Mouse (Mus musculus) c-Kit-positive CD71-positive TER-119-positive erythroid progenitor cells, embryonic 14.5 days (primary cell): Measurements from ENCODE around the gene C1qtnf1.

ENCODE experiments used
- DNase-seq: peaks from one replicate; pipeline ENCODE4 v3.0.0-alpha.2; 2013; ENCODE audit warnings: low spot score

Gene C1qtnf1

GRCm38 (mm10) chr11:118410479-118410878, 17.5 kb upstream of the C1qtnf1 start:
- no peak for DNase-seq

DNA sequence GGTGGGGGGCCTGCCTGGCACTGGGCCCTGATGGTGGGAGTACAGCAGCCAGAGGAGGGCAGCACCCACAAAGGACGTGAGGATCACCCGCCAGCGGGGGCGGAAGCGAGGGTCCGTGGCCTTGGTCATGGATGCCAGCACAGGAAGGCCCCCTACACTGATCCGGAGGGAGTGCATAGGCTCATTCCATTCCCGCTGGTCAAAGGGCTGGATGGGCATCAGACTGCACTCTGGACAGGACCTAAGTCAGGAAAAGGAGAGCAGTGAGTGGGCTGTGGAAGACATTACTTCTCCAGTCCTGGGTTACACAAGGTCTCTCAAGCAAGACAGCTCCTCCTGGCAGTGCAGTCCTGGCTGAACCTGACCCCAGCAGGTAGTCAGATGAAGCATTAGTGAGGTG, 16.7 kb upstream of the C1qtnf1 start:
- no peak for DNase-seq

GRCm38 (mm10) chr11:118412601-118413000, 15.4 kb upstream of the C1qtnf1 start:
- DNase-seq, result no peak

- no peak for DNase-seq
Measured at GRCm38 (mm10) chr11:118413055-118413454, 14.9 kb upstream of the C1qtnf1 start.

- no peak for DNase-seq
Measured at GRCm38 (mm10) chr11:118414270-118414669, 13.7 kb upstream of the C1qtnf1 start.

DNA sequence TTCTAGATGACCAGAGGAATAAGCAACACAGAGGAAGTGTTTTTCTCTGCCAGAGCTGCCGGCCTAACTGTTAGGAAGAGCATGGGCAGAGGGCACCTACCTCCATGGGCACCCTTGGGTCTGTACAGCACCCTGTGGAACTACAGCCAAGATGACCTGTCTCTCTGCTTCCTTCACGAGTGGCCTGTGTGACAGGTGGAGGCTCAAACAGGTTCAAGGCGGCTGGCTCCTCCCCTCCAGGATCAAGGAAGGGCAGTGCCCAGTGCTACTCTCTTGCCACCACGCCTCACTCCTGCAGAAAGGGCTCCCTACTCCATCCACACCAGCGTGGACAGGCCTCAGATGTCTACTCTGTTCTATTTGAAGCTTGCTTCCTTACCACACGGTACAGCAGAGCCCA, 12.4 kb upstream of the C1qtnf1 start:
- no peak for DNase-seq

DNA sequence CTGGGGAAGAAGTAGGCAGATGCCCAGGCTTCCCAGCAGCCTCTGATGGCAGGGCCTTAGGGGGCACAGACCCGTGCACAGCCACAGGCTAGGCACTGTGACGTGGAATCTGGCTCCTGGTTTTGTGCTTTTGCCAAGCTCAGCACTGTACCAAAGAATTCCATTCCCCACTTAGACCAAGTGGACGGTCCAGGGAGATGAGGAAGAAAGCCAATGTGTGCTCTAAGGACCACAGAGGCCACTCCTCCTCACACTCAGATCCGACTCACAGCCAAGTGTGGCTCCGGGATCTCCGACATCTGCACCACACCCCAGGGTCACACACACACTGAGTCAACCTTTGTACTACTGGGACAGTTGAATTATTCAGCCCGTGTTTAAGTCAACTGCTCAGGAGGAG, 12.0 kb upstream of the C1qtnf1 start:
- DNase-seq, result no peak

GRCm38 (mm10) chr11:118417496-118417895, 10.5 kb upstream of the C1qtnf1 start:
- no peak for DNase-seq

- no peak for DNase-seq
Measured at GRCm38 (mm10) chr11:118418442-118418833, 9.6 kb upstream of the C1qtnf1 start.

DNA sequence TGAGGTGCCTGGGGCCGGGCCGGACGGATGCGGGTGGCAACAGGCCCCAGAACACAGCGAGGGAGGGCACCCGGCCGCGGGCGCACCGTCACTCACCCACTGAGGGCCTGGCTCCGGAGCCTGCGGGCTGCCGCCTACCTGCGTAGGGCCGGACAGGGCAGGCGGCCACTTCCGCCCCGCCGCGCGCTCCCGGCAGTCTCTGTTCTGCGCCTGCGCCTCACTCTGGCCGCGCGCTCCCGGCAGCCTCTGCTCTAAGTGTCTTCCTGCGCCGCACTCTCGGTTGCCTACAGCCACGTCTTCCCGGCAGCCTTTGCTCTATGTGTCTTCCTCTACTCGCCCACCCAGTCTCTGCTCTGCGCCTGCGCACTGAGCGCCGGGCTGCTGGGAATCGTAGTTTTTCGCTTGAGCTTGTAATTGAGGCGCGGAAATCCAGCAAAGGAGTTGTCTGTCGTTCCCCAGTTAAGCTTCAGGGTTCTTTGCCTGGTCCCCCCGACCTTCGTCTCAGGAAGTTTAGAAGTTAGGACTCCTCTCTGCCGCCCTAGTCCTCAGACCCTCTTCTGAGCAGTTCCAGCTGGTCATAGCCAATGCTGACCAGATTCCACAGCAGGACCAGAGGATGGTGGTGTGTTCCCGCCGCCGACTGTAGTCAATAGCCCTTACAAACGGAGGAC, 9.0 kb upstream of the C1qtnf1 start, which contains the start of gene Cant1:
TSS of gene Cant1 (minus strand) at position 253 of the 671 bp plus-strand sequence.
- peak; percentile 97 for DNase-seq

GRCm38 (mm10) chr11:118420261-118420660, 7.7 kb upstream of the C1qtnf1 start:
- no peak for DNase-seq

GRCm38 (mm10) chr11:118423266-118423971, 4.6 kb upstream of the C1qtnf1 start:
- peak; percentile 61 for DNase-seq

DNA sequence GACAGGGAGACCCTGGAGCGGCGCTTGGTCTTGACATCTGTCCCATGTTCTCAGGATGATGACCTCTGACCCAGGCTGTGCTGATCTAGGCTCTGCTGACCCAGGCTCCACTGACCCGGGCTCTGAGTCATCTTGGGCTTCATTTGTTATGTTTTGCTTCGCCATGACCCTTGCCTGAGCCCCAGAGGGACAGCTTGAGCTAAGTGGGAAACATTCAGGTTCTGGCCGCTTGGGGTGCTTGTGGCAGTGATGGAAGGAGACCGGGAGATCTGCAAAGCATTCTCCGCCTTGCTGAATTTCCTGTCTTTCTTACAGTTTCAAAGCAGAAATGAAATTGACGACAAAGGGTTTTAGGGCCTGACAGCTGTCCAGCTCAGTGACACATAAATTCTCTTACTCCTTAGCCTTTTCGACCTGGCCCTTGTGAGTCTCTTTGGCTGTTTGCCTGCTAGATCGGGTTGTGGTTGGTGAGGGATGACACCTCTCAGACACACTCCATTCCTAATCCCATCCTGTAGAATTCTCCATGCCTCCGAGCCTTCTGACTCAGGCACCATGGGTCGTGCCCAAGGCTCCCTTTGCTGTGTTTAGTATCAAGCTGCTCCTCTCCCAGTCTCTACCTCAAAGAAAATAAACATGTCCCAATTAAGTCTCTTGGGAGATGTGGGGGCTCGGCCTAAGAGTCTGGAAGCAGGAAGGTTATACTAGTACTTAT, 3.2 kb upstream of the C1qtnf1 start:
- no peak for DNase-seq

DNA sequence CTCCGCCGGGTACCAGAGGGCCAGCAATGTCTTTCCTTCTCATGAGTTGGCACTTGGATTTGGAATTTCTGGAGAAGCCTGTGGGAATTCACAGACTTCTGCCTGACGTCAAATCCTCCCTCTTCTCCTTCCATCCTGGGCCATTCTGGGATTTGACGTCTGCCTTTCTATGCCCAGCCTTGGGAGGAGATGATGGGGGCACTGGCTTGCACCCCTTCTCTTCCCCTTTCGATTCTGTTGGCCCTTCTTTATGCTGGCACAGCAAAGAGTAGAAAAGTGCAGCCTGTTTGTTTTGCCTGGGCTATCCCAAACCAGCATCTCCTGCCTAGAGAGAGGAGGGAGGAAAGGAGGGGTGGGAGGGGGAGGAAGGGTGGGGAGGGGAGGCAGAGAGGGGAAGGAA, 1.2 kb upstream of the C1qtnf1 start:
- no peak for DNase-seq

DNA sequence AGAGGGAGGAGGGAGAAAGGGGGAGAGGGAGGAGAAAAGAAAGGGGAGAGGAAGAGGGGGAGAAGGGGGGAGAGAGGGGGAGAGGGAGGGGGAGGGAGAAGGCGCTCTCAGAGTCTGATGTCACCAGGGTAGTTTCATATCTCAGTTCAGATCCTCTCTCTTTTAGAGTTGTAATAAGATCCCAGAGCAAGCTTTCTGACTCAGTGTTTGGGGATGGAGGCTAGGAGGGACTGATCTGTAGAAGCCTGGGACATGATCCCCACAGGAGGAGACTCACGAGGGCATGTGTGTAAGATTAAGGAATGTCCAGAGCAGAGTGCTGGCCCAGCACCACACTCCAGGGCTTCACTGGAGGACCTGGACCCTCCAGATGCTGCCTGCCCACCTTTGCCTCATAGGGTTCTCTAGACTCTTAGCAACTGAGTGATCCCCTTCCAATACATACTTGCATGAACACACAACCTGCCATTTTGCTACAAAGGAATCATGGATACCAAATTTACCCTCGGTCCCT, 680 bp upstream of the C1qtnf1 start:
- DNase-seq, result no peak

DNA sequence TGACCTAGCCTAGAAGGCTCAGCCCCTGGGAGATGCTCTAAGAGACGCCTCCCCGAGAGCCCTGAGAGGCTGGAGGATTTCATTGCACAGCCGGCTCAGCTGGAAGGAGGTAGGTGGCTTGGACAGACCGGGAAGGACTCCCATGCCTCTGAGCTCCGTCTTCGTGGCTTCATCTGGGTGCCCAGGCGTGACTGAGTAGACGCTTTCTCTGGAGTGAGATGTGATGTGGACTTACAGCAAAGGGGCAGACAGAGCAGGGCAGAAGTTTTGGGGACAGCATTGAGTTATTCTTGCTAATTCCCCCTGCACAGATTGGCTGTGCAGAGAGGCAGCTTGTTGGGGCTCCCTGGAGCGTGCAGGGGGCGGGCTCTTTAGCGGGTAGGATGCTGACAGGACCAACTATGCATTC, 461 bp downstream of the C1qtnf1 start:
- no peak for DNase-seq

DNA sequence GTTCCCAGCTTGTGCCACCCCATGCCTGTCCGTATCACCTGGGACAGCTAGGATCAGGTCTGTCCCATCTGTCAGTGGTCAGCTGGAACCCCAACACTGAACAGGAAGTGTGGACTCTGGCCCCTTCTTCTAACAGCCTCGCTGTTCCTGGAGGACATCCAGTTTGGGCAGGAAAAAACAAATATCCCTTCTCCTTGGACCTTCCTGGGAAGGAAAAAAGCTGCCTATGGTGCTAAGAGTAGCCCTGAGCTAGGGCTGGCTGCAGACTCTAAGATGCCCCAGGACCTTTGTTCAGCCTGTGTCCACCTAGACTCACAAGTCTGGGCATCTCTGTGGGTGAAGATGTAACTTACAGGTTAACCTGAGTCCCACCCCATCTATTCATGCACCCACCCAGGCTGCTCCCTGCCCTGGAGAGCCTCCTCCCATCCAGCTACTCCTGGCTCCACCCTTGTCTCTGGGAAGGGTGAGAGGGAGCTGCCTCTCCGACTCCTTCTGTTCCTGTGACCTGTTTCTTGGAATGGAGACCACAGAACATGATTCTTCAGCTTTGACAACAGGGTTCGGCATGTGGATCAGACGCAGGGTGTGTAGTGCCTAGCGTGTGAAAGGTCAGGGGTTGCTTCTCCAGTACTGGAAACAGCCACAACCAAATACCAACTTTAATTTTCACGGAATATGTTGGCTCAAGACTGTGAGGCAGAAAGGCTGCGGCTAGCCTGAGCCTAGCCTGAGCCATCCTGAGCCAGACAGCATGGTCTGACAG, 1.1 kb downstream of the C1qtnf1 start:
- DNase-seq, result no peak

DNA sequence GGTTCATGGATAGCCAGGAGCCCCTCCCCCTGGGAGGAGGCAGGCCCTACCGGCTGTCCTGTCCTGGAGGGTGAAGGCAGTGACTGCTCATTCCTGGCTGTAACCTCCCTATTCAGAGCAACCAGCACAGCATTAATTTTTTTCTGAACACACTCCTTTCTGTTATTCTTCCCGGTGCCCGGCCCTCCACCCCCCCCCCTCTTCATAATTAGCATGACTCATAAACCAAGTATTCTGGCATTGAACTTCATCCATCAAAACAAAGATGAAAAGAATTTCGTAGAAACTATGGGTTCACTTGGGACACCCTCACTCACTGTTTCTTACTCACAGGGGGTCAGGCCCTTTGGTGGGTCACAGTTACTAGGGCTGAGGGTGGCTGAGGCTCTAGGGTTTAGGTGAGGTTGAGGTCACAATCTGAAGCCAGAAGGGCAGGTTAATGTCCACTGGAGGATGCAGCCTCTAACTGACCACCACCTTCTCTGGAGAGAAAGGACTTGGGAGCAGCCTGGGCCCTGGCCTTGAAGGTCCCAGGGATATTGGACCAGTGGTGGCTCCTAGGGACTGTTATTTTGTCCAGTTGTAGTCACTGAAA, 2.4 kb downstream of the C1qtnf1 start:
- no peak for DNase-seq

- DNase-seq, result no peak
Measured at GRCm38 (mm10) chr11:118431100-118431948, 3.3 kb downstream of the C1qtnf1 start.

DNA sequence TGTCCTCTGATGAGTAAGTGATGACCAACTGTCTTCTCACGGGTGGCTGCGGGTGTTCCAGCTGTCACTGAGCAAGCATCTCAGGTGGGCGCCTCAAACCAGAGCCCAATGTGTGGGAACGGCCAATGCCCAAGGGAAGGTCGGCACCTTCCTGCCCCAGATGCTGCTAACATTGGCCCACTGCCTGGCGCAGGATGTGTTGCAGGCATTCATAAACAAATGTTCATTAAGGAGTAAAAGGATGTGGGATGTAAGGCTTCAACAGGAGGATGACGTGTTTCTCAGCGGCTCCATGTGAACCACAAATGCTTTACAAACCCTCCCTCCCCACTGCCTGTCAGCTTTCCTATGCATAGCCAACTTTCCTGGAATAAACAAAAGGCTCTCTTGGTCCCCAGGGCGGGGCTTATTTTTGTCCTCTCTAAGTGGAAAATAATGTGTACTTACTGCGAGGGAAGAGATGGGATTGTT, 5.4 kb downstream of the C1qtnf1 start:
- no peak for DNase-seq

DNA sequence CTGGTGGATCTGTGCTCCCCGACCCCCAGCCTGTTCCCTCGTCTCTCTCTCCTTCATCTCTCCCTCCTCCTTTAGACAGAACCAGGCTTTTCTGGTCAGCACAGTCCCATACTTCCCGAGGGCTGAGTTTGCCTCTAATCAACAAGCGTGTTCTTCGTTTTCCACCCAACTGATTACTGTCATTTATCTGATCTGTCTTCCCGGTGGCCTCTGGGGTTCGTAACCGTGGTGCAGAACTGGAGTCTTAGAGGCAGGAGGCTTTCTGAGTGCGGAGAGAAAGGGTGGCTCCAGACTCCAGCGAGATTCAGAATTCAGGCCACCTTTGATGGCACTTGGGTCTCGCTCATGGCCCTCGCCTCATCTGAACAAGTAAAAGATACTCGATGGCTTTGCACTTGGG, 6.1 kb downstream of the C1qtnf1 start:
- DNase-seq, result no peak
